Mouse (Mus musculus): ENCODE results near the gene Olfr638.

- TF ChIP-seq POLR2A (IDR thresholded peaks at IDR 0.05; ENCODE audit: borderline replicate concordance, insufficient read depth, low read length) (no peak), CTCF (IDR thresholded peaks at IDR 0.05; ENCODE audit: borderline replicate concordance, insufficient read depth, low read depth, low read length) (no peak)
Measured at GRCm38 (mm10) chr7:103999124-103999523, 578 bp downstream of the Olfr638 start.
